ENCODE assay signal across 14 mouse cellular contexts in the genomic region with DNA sequence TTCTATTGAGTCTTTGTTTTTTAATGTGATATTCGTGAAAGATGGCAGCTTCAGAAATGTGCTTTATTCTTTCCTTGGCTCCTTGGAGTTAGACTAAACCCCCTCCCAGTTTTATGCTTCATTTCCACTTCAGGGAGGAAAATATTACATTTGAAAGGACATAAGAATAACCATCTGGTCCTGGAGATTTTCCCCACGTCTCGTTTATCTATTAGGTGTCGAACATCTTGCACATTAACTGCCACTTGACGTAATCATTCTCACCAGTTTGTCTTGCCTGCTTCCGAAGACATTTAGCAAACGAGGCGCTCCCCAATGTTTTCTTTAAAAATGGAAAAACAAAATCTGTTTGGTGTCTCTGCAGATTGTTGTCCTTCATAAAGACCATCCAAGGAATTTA.
"Had no signal": no experiment of that assay in that cellular context is flagged by ENCODE, and none has a peak within 500 bp of the region (broad histone marks: within the 10 kb centered on the region; RNA-seq: fewer than 3 reads in every experiment).

No protein-coding gene starts in this region.

- ATAC-seq: intestine, postnatal 0 days; liver, embryonic 12.5 days had no signal

- H3K4me3 ChIP-seq: limb, embryonic 15.5 days; liver, embryonic 12.5 days; midbrain, embryonic 12.5 days; neural tube, embryonic 12.5 days; stomach, embryonic 15.5 days had no signal

- H3K4me1 ChIP-seq: limb, embryonic 15.5 days; liver, embryonic 12.5 days; midbrain, embryonic 12.5 days; neural tube, embryonic 12.5 days; stomach, embryonic 15.5 days had no signal

- H3K4me2 ChIP-seq: limb, embryonic 15.5 days; liver, embryonic 12.5 days; lung, embryonic 14.5 days; midbrain, embryonic 12.5 days; neural tube, embryonic 12.5 days; stomach, embryonic 15.5 days had no signal

- H3K9ac ChIP-seq: limb, embryonic 15.5 days; liver, embryonic 12.5 days; lung, embryonic 14.5 days; midbrain, embryonic 12.5 days; neural tube, embryonic 12.5 days; stomach, embryonic 15.5 days had no signal

- H3K27ac ChIP-seq: limb, embryonic 15.5 days; liver, embryonic 12.5 days; midbrain, embryonic 12.5 days; neural tube, embryonic 12.5 days; stomach, embryonic 15.5 days had no signal

- H3K36me3 ChIP-seq: limb, embryonic 15.5 days; liver, embryonic 12.5 days; midbrain, embryonic 12.5 days; neural tube, embryonic 12.5 days; stomach, embryonic 15.5 days had no signal

- DNase-seq: kidney, adult 8-10 months; kidney, postnatal 36 days; lung, embryonic 14.5 days; lung, postnatal 10 days; lung, postnatal 4 days; right cerebral cortex, postnatal 14 days; thymus, adult 2 months; thymus, postnatal 25 days had no signal

- H3K27me3 ChIP-seq: limb, embryonic 15.5 days; liver, embryonic 12.5 days; midbrain, embryonic 12.5 days; neural tube, embryonic 12.5 days; stomach, embryonic 15.5 days had no signal

- H3K9me3 ChIP-seq: limb, embryonic 15.5 days; liver, embryonic 12.5 days; midbrain, embryonic 12.5 days; neural tube, embryonic 12.5 days; stomach, embryonic 15.5 days had no signal
